Mouse (Mus musculus) kidney, adult 2 months (tissue): ENCODE measurements around the gene BC061212.
"Not testable (repeated sequence)": the region's sequence is repeated elsewhere in the genome, so short reads cannot be mapped to it uniquely, and the experiment has no call there.

ENCODE experiments used
- CTCF ChIP-seq: fragments of 200-500 bp; conservative IDR thresholded peaks from 2 replicates; pipeline ENCODE4 v1.5.1; 2011; ENCODE audit warnings: low read depth, mild to moderate bottlenecking, control low read depth, low read length, moderate library complexity, mixed read lengths; ENCODE audit not compliant: insufficient read depth, insufficient read length
- POLR2A ChIP-seq: fragments of 200-500 bp; IDR thresholded peaks from one replicate; pipeline ENCODE4 v1.6.1; 2011; ENCODE audit warnings: low read depth, low read length, control low read depth

- not testable (repeated sequence) for TF ChIP-seq CTCF, POLR2A
These were observed 5.7 kb upstream of the BC061212 start, which contains the start of gene Gm6351 for GRCm38 (mm10) chr5:94076085-94076484.
